Mouse (Mus musculus) ES-Bruce4 (cell line): ENCODE results near the gene Fmo6. TPM values are rescaled to one million over a fixed set of nuclear protein-coding genes. Genes with fewer than 3 reads are reported as not detected.

Experiments
- H3K27ac ChIP-seq: 2 replicates; pipeline ENCODE4 v1.5.1; 2012; ENCODE audit warnings: low read length, inconsistent platforms; ENCODE audit not compliant: insufficient read depth
- H3K27me3 ChIP-seq: 2 replicates; pipeline ENCODE4 v1.6.1; 2012; ENCODE audit warnings: mild to moderate bottlenecking, low read length, inconsistent platforms; ENCODE audit not compliant: control insufficient read depth, poor library complexity, insufficient read depth, severe bottlenecking
- H3K36me3 ChIP-seq: 2 replicates; pipeline ENCODE4 v1.6.1; 2012; ENCODE audit warnings: inconsistent platforms, mild to moderate bottlenecking, low read length, moderate library complexity; ENCODE audit not compliant: control insufficient read depth, poor library complexity, insufficient read depth, severe bottlenecking
- H3K4me1 ChIP-seq: one replicate; pipeline ENCODE4 v1.8.1; 2011; ENCODE audit warnings: low read length; ENCODE audit not compliant: control insufficient read depth, insufficient read depth
- H3K4me3 ChIP-seq: 2 replicates; pipeline ENCODE4 v1.5.1; 2011; ENCODE audit warnings: low read depth, mild to moderate bottlenecking, low read length
- H3K9ac ChIP-seq: 2 replicates; pipeline ENCODE4 v1.6.1; 2012; ENCODE audit warnings: low read depth, mild to moderate bottlenecking, inconsistent platforms; ENCODE audit not compliant: poor library complexity, severe bottlenecking
- H3K9me3 ChIP-seq: replicated peaks from 2 replicates; pipeline ENCODE4 v1.6.1; 2012; ENCODE audit warnings: mild to moderate bottlenecking, low read length, inconsistent platforms; ENCODE audit not compliant: control insufficient read depth, poor library complexity, insufficient read depth, severe bottlenecking
- CTCF ChIP-seq: IDR thresholded peaks from one replicate; pipeline ENCODE4 v1.8.1; 2011; ENCODE audit warnings: low read depth, low read length
- EP300 ChIP-seq: IDR thresholded peaks from 2 replicates; pipeline ENCODE4 v1.6.1; 2011; ENCODE audit warnings: low read depth, low read length; ENCODE audit not compliant: insufficient read depth
- POLR2A ChIP-seq: IDR thresholded peaks from one replicate; pipeline ENCODE4 v1.8.1; 2011; ENCODE audit warnings: low read length; ENCODE audit not compliant: insufficient read depth
- polyA plus RNA-seq: library from polyadenylated mRNA; stranded (reverse); fragments of >200 nt; gene quantifications from 2 replicates; pipeline ENCODE4 v1.2.4, GENCODE M21; 2011; ENCODE audit warnings: low read depth; ENCODE audit not compliant: missing spikeins, insufficient read depth, insufficient read length

Fmo6 gene
- polyA plus RNA-seq, 1 experiment, result not detected

GRCm38 (mm10) chr1:162886138-162886816, 51.0 kb downstream of the Fmo6 start:
- Histone ChIP-seq H3K9ac (no peak overlapping the region), H3K9me3 (no peaks in the 10 kb centered on the region), H3K27me3 (no peaks in the 10 kb centered on the region), H3K36me3 (no peaks in the 10 kb centered on the region), H3K27ac (no peak overlapping the region), H3K4me1 (no peaks in the 10 kb centered on the region), H3K4me3 (no peak overlapping the region)
- TF ChIP-seq CTCF, result no peak
- no peak for TF ChIP-seq EP300
- TF ChIP-seq POLR2A, result no peak

GRCm38 (mm10) chr1:162882681-162883080, 54.6 kb downstream of the Fmo6 start:
- TF ChIP-seq CTCF (no peak), EP300 (no peak), POLR2A (no peak)
- Histone ChIP-seq H3K4me3 (no peak overlapping the region), H3K27me3 (no peaks in the 10 kb centered on the region), H3K36me3 (no peaks in the 10 kb centered on the region), H3K4me1 (no peaks in the 10 kb centered on the region), H3K27ac (no peak overlapping the region), H3K9me3 (no peaks in the 10 kb centered on the region), H3K9ac (no peak overlapping the region)

DNA sequence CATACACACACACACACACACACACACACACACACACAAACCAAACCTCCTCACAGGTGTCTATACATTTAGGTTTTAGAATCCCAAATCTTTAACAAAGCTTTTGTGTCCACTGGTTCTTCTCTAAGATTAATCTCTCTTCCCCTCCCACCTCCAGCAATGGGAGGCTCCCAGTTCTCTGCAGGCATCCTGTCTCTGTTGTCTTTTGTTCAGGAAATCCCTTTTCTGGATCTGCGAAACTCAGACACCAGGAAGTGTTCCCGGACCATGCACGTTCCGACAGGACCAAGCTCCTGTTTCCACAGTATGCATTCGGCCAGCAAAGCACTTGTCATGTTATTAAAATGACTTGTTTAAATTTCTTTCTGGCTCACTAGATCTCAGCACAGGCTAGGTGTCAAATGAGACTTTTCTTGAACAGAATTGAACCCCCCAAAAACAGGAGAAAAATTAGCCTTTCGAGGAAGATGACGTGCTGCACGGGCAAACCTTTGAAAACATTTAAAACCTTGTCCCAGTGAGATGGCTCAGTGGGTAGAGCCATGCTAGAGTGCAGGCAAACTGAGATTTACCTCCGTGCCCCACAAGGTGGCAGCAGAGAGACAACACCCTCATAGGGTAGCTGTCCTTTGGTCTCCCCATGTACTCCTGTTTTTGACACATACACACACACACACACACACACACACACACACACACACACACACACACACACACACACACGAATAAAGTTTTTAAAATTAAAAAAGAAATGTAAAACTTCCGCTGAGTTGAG, 57.5 kb downstream of the Fmo6 start:
- TF ChIP-seq CTCF, result peak; percentile 81
- TF ChIP-seq EP300, result no peak
- no peak overlapping the region for H3K9ac ChIP-seq
- no peaks in the 10 kb centered on the region for H3K27me3 ChIP-seq

DNA sequence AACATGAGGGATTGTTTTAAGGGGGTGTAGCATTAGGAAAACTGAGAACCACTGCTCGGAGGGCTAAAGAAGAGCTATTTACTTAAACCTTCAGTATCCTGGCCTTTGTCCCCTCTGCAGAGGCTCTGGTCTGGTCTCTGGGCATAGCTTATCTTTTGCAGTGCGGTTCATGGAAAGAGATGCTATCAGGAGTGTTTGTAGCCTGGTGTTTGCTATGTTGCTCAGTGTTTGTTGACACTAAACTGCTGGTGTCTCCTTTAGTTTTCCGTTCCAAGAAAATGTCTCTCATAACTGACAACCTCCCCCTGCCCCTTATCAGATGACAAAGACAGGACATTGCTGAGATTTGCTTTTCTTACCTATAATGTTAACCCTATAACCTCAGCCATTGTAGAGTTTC, 62.2 kb downstream of the Fmo6 start:
- no peak overlapping the region for H3K27ac ChIP-seq
- no peaks in the 10 kb centered on the region for H3K9me3 ChIP-seq
- no peaks in the 10 kb centered on the region for H3K27me3 ChIP-seq
- H3K4me3 ChIP-seq, result no peak overlapping the region
- no peak overlapping the region for H3K9ac ChIP-seq
- TF ChIP-seq EP300, result no peak
- TF ChIP-seq CTCF, result no peak
- no peaks in the 10 kb centered on the region for H3K36me3 ChIP-seq
- no peaks in the 10 kb centered on the region for H3K4me1 ChIP-seq

More for the DNA sequence above, 57.5 kb downstream of the Fmo6 start:
- Histone ChIP-seq H3K4me1 (no peaks in the 10 kb centered on the region), H3K27ac (no peak overlapping the region), H3K36me3 (no peaks in the 10 kb centered on the region), H3K9me3 (no peaks in the 10 kb centered on the region), H3K4me3 (no peak overlapping the region)

DNA sequence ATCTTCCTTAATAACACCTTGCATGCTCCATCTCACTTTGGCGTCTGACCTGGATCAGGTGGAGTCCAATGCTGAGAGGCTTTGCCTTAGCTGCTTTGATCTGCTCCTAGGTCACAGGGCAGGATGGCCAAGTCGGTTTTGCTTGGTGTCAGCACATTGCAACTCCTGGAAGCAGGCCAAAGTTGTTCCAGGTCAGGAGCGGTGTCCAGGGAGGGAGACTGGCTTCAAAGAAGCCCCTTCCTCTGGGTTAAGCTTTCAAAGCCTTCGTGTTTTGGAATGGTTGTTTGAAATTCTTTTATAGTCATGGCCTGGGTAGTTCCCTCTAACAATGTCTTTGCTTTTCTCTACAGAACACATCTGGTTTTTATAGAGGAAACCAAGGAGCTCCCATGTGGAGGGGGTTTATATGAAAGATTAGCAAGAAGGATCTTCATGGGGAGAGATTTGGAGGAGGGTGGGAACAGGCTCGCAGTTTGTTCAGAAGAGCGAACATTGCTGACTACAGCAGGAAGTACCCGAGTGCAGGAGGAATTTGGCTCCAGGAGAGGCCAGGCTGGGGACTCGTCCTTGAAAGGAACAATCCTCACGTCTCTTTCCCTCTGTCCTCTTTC, 65.5 kb downstream of the Fmo6 start:
- Histone ChIP-seq H3K27ac (no peak overlapping the region), H3K9ac (no peak overlapping the region), H3K36me3 (no peaks in the 10 kb centered on the region), H3K4me3 (no peak overlapping the region), H3K27me3 (no peaks in the 10 kb centered on the region), H3K4me1 (no peaks in the 10 kb centered on the region), H3K9me3 (no peaks in the 10 kb centered on the region)
- TF ChIP-seq CTCF, result no peak
- TF ChIP-seq POLR2A, result no peak
- no peak for TF ChIP-seq EP300

GRCm38 (mm10) chr1:162870978-162871377, 66.3 kb downstream of the Fmo6 start:
- H3K4me3 ChIP-seq, result no peak overlapping the region
- no peak for TF ChIP-seq EP300
- TF ChIP-seq POLR2A, result no peak
- TF ChIP-seq CTCF, result no peak
- H3K36me3 ChIP-seq, result no peaks in the 10 kb centered on the region
- no peak overlapping the region for H3K9ac ChIP-seq
- H3K27ac ChIP-seq, result no peak overlapping the region
- H3K27me3 ChIP-seq, result no peaks in the 10 kb centered on the region
- no peaks in the 10 kb centered on the region for H3K9me3 ChIP-seq
- H3K4me1 ChIP-seq, result no peaks in the 10 kb centered on the region
